Mouse (Mus musculus) forebrain, postnatal 0 days (tissue): Measurements from ENCODE around the gene Cxcl12. TPM values are rescaled to one million over a fixed set of nuclear protein-coding genes. Genes with fewer than 3 reads are reported as not detected.

Experiments used
- ATAC-seq: fragments of 200-750 bp; cut with Nextera tagmentation; 2 replicates; pipeline ENCODE4 v1.8.0; 2017; ENCODE audit warnings: mild to moderate bottlenecking, moderate library complexity
- DNase-seq: peaks from one replicate; pipeline ENCODE4 v3.0.0-alpha.2; 2015
- H3K27ac ChIP-seq: fragments of 300-500 bp; sonication (generic); 2 replicates; pipeline ENCODE4 v1.5.1; 2014; ENCODE audit warnings: low read depth, mild to moderate bottlenecking, antibody characterized with exemption, low read length, moderate library complexity, mixed read lengths
- H3K27me3 ChIP-seq: fragments of 300-500 bp; sonication (generic); 2 replicates; pipeline ENCODE4 v1.6.1; 2014; ENCODE audit warnings: mild to moderate bottlenecking, low read length, mixed read lengths; ENCODE audit not compliant: insufficient read depth
- H3K36me3 ChIP-seq: fragments of 300-500 bp; sonication (generic); 2 replicates; pipeline ENCODE4 v1.6.1; 2014; ENCODE audit warnings: mild to moderate bottlenecking, moderate library complexity; ENCODE audit not compliant: insufficient read depth
- H3K4me1 ChIP-seq: fragments of 300-500 bp; sonication (generic); 2 replicates; pipeline ENCODE4 v1.6.1; 2014; ENCODE audit warnings: antibody characterized with exemption; ENCODE audit not compliant: insufficient read depth
- H3K4me2 ChIP-seq: fragments of 300-500 bp; sonication (generic); 2 replicates; pipeline ENCODE4 v1.6.1; 2014; ENCODE audit warnings: low read depth, mild to moderate bottlenecking, moderate library complexity
- H3K4me3 ChIP-seq: fragments of 300-500 bp; sonication (generic); 2 replicates; pipeline ENCODE4 v1.5.1; 2014; ENCODE audit warnings: low read depth, low read length, mixed read lengths
- H3K9ac ChIP-seq: fragments of 300-500 bp; sonication (generic); 2 replicates; pipeline ENCODE4 v1.6.1; 2014; ENCODE audit warnings: mild to moderate bottlenecking
- H3K9me3 ChIP-seq: fragments of 300-500 bp; sonication (generic); 2 replicates; pipeline ENCODE4 v1.6.1; 2016; ENCODE audit warnings: low read length
- CTCF ChIP-seq: sonication (generic); IDR thresholded peaks from 2 replicates; pipeline ENCODE4 v1.5.1; 2016; ENCODE audit warnings: antibody characterized with exemption, control low read depth, low read depth
- WGBS: fragments of 180-500 bp; shearing (Covaris S2); extraction: QIAGEN DNeasy Blood & Tissue Kit; methylation state at CpG from one replicate; pipeline ENCODE4 v1.1.7; 2014; 5-methylcytosine and 5-hydroxymethylcytosine counted together
- polyA plus RNA-seq: library from polyadenylated mRNA; unstranded; fragments of >200 nt; fragmentation: Nextera tagmentation; extraction: Ambion mirVana; gene quantifications from 2 replicates; pipeline ENCODE4 v1.2.1, GENCODE M21; 2015
- total RNA-seq: library from RNA; depleted of rRNA; stranded (reverse); fragments of >200 nt; gene quantifications from 2 replicates; pipeline ENCODE4 v1.2.3, GENCODE M21; 2014

Gene Cxcl12
- total and polyA plus RNA-seq, 2 experiments from 2014 or later, result 32.0 to 70.7 TPM

DNA sequence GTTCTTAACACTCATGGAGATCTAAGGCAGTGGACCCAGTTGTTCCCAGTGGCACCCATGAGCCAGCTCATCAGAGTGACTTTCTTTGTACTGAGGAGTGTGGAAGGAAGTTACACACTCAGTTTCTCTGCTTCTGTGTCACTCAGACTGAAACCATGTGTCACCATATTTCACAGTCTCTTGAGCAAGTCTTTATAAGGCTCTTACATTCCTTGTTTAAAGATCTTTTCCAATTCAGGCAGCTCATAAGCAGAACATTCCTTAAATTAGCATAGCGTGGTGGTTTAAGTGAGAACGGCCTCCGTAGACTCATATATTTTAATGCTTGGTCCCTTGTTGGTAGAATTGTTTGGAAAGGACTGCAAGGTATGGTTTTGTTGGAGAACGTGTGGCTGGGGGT, 27.4 kb upstream of the Cxcl12 start:
- no peak overlapping the region for H3K9ac ChIP-seq
- no peaks in the 10 kb centered on the region for H3K9me3 ChIP-seq
- H3K27ac ChIP-seq, result no peak overlapping the region
- 94% methylated on average over 4 of the region's 4 CpGs for WGBS
- no peaks in the 10 kb centered on the region for H3K4me1 ChIP-seq
- DNase-seq, result no peak
- TF ChIP-seq CTCF, result no peak
- H3K4me3 ChIP-seq, result no peak overlapping the region
- H3K27me3 ChIP-seq, result no peaks in the 10 kb centered on the region
- no peak overlapping the region for H3K4me2 ChIP-seq
- no peak for ATAC-seq
- H3K36me3 ChIP-seq, result no peaks in the 10 kb centered on the region

DNA sequence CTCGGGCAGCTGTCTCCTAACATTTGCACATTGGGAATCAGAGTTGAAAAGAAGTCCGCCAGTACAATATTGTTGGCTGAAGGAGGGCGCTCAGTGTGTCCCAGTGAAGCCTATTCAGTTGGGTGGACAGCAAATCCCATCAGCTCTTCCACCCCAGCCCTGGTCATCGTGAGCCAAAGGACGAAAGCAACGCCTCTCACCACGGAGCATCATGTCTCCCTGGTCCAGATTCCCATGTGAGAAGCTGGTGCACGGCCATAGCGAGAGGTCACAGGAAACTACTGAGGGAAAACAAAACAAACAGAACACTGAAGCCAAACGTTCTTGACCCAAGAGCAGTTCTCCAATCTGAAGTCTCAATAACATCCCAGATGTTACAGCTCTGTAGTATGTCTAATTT, 21.4 kb upstream of the Cxcl12 start:
- Histone ChIP-seq H3K4me2 (no peak overlapping the region), H3K4me1 (no peaks in the 10 kb centered on the region), H3K36me3 (no peaks in the 10 kb centered on the region), H3K27ac (no peak overlapping the region), H3K27me3 (no peaks in the 10 kb centered on the region), H3K9ac (no peak overlapping the region), H3K9me3 (no peaks in the 10 kb centered on the region), H3K4me3 (no peak overlapping the region)
- no peak for DNase-seq
- 84% methylated on average over 10 of the region's 10 CpGs for WGBS
- no peak for TF ChIP-seq CTCF
- no peak for ATAC-seq

DNA sequence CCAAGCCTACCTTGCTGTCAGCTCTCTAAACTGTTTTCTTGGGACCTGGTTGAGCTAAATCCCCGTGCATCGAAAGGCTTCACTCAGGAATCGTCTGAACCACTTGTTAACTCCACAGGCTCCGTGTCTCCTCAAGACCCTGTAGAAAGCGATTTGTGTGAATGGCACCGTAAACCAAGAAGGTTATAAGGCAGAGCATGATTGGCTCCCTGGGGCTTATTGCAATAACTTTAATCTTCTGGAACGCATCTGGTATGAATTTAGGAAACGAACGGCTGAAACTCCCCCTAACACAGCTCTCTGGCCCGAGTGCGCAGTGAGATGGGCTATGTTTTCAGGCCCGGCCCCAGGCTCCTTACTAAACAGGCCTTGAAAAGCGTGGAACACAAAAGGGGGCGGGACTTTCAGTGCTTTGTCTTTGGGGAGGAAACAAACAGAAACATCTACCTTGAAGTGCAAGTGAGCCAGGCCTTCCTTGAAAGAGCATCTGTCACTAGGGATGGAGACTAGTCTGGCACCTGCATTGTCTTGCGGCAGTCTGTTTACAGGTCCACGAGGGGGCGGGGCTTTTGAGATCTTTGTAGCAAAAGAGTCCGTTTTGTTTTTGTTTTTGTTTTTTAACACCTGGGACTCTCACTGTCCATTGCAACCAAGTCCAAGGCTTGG, 16.7 kb upstream of the Cxcl12 start:
- H3K36me3 ChIP-seq, result no peaks in the 10 kb centered on the region
- no peaks in the 10 kb centered on the region for H3K27me3 ChIP-seq
- DNase-seq, result no peak
- H3K4me1 ChIP-seq, result no peaks in the 10 kb centered on the region
- no peak for TF ChIP-seq CTCF
- WGBS, result 25% methylated on average over 18 of the region's 18 CpGs
- no peak overlapping the region for H3K27ac ChIP-seq
- no peak overlapping the region for H3K4me3 ChIP-seq
- no peak for ATAC-seq
- no peak overlapping the region for H3K4me2 ChIP-seq
- no peak overlapping the region for H3K9ac ChIP-seq
- no peaks in the 10 kb centered on the region for H3K9me3 ChIP-seq

DNA sequence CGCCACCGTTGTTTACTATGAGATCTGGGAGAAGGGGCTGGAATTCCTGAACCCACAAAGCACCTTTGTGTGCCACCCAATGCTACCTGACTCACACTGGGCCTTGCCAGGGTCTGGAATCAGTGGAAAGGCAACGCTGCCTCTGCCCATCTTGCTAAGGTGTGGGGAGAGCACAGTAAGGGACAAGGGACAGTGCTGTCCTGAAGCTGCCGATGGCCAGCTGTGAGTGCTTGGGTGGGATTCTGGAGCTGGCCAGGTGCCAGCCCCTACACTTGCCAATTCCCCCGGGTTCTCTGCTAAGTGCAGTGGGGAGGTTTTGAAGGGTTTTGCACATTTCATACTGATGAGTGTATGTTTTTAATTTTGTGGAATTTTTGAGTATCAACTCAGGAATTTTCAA, 15.3 kb upstream of the Cxcl12 start:
- ATAC-seq (no peak), DNase-seq (no peak)
- 54% methylated on average over 5 of the region's 5 CpGs for WGBS

GRCm38 (mm10) chr6:117156846-117157245, 11.5 kb upstream of the Cxcl12 start:
- H3K27me3 ChIP-seq, result no peaks in the 10 kb centered on the region
- DNase-seq (no peak), ATAC-seq (no peak)
- TF ChIP-seq CTCF, result no peak
- WGBS, result 75% methylated on average over 4 of the region's 4 CpGs
- H3K4me1 ChIP-seq, result no peaks in the 10 kb centered on the region
- H3K4me2 ChIP-seq, result no peak overlapping the region
- H3K9ac ChIP-seq, result no peak overlapping the region
- H3K27ac ChIP-seq, result no peak overlapping the region
- no peaks in the 10 kb centered on the region for H3K9me3 ChIP-seq
- no peak overlapping the region for H3K4me3 ChIP-seq
- H3K36me3 ChIP-seq, result no peaks in the 10 kb centered on the region

More for the DNA sequence above, 15.3 kb upstream of the Cxcl12 start:
- Histone ChIP-seq H3K9me3 (no peaks in the 10 kb centered on the region), H3K9ac (no peak overlapping the region), H3K4me3 (no peak overlapping the region), H3K27ac (no peak overlapping the region), H3K27me3 (no peaks in the 10 kb centered on the region), H3K36me3 (no peaks in the 10 kb centered on the region), H3K4me2 (no peak overlapping the region), H3K4me1 (no peaks in the 10 kb centered on the region)
- no peak for TF ChIP-seq CTCF

DNA sequence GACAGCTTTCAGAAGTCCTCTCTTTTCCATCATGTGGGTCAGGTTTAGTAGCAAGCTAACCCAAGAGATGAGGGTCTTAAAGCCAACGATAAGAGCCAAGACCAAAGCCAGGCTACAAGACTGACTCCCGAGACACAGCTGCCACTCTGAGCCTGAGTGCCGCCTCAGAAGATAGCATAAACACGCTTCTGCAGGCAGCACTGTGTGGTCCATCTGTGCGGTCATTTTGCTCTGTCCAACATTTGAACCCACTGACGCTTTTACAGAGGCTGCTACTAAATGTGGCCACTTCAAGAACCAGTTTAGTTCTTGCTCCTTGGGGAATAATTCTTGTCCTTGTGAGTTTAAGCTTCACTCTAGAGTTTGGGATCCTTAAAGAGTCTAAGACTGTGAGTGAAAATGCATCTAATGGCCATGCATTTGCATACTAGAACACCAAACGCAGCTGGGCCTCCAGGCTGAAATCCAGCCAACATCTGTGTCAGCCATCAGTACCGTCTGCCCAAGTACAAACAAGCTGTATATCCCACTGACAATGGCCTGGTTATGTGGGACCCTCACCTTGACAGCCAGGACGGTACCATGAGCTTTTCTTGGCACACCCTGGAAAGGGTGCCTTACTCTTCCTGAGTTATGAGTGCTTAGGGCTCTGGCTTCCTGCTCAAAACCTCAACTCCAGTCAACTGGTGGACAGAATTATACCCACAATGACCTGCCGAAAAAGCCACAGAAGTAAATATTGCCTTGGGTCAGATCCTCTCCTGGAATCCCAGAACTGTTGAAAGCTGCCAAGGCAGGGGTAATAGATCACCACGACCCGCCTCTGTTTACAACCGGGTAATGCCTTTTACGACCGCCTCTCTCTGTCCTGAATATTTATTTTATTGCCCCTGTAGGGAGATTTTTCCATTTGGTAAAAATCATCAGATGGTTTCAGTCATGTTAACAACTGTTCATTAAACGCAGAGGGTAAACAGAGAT, 8.3 kb upstream of the Cxcl12 start:
- DNase-seq (no peak), ATAC-seq (no peak)
- Histone ChIP-seq H3K9ac (no peak overlapping the region), H3K4me2 (no peak overlapping the region), H3K27ac (no peak overlapping the region), H3K9me3 (no peaks in the 10 kb centered on the region), H3K36me3 (no peaks in the 10 kb centered on the region), H3K4me3 (no peak overlapping the region), H3K27me3 (no peaks in the 10 kb centered on the region), H3K4me1 (no peaks in the 10 kb centered on the region)
- 84% methylated on average over 16 of the region's 16 CpGs for WGBS
- TF ChIP-seq CTCF, result no peak

DNA sequence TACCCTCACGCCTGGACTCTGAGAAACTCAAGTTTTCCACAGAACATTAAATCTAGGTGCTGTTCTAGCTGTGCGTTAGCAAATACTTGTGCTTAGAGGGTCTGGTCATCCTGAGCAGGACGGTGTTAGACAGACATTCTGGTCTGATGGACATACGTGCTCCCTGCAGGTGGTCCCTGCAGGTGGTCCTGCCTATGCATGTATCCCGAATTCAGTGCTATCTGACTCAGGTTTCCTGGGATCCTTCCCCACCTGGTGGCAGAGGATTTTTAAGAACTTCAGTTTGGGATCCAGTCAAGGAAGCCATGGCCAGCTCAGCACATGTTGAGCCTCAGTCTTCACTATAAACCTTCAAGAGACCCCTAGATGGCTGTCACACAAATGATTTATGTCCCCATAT, 4.8 kb upstream of the Cxcl12 start:
- Histone ChIP-seq H3K9me3 (no peaks in the 10 kb centered on the region), H3K27ac (no peak overlapping the region), H3K36me3 (no peaks in the 10 kb centered on the region), H3K27me3 (peaks cover 11% of the 10 kb centered on the region), H3K9ac (no peak overlapping the region), H3K4me1 (0 out of 2 replicates have a peak, but pooled peaks cover 6% of the 10 kb centered on the region), H3K4me2 (no peak overlapping the region), H3K4me3 (no peak overlapping the region)
- WGBS, result 80% methylated on average over 5 of the region's 5 CpGs
- DNase-seq (no peak), ATAC-seq (no peak)
- 0 out of 2 replicates have a peak, but pooled peaks have one; percentile 15 for TF ChIP-seq CTCF
